Mouse (Mus musculus): ENCODE data around the gene Tbcd. TPM values are rescaled to one million over a fixed set of nuclear protein-coding genes. Genes with fewer than 3 reads are reported as not detected.

Tbcd gene
- total and polyA plus RNA-seq, 2 experiments from 2014 or later, result 57.1 to 102 TPM

DNA sequence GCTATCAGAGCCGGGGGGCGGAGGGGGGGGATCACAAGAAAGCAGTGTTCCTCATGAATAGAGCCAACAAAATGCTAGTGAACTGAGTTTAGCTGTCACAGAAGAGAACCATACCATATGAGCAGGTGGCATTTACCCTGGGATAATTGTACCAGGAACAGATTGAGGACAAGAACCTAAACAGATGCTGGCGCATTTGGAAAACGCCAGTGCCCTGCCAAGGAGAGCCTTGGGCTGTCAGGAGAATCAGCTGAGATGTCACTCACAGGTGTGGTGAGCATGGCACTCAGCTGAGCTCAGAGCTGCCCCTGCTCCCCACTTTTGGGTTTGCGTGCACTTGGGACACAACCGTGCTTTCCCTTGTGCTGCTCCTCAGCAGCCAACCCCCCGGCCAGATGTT lies 179.7 kb downstream of the Tbcd start:
- no peaks in the 10 kb centered on the region for H3K4me1 ChIP-seq (ENCODE audit: insufficient read depth, low read length)
- DNase-seq (ENCODE audit: low spot score), result peak; percentile 52
- no peak overlapping the region for H3K4me2 ChIP-seq (ENCODE audit: low read depth, low read length)
- no peaks in the 10 kb centered on the region for H3K9me3 ChIP-seq (ENCODE audit: low read length)
- H3K36me3 ChIP-seq (ENCODE audit: insufficient read depth, low read length), result 0 out of 2 replicates have a peak, but pooled peaks cover 4% of the 10 kb centered on the region
- no peaks in the 10 kb centered on the region for H3K27me3 ChIP-seq (ENCODE audit: insufficient read depth, low read length)
- peak; percentile 51 for ATAC-seq
- no peak for TF ChIP-seq CTCF (IDR thresholded peaks at IDR 0.05; ENCODE audit: low read depth)
- no peak overlapping the region for H3K9ac ChIP-seq (replicated peaks; ENCODE audit: low read length)
- H3K4me3 ChIP-seq (ENCODE audit: low read length), result no peak overlapping the region
- WGBS, result 86% methylated on average over 7 of the region's 7 CpGs
- no peak overlapping the region for H3K27ac ChIP-seq

DNA sequence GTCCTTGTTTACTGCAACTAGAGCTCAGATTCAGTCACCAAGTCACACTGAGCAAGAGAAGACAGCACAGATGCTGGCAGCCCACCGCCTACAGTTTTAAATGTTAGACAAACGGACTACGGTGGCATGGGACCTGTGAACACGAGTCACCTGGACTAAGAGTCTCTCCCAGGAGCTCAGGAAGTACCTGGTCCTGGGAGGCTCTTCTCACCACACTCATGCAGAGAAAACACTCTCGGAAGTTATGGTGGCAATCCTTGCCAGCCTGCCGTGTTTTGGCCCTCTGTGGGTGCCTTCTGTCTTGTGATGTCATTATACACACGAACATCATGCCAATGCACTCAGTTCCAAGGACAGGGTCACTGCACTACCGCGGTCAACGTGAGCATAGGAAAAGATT lies 184.9 kb downstream of the Tbcd start:
- H3K27me3 ChIP-seq (ENCODE audit: insufficient read depth, low read length), result no peaks in the 10 kb centered on the region
- H3K27ac ChIP-seq, result no peak overlapping the region
- TF ChIP-seq CTCF (IDR thresholded peaks at IDR 0.05; ENCODE audit: low read depth), result no peak
- no peak for DNase-seq (ENCODE audit: low spot score)
- no peak overlapping the region for H3K4me2 ChIP-seq (ENCODE audit: low read depth, low read length)
- whole genome bisulfite sequencing, result 95% methylated on average over 10 of the region's 10 CpGs
- H3K9ac ChIP-seq (replicated peaks; ENCODE audit: low read length), result no peak overlapping the region
- H3K4me3 ChIP-seq (ENCODE audit: low read length), result no peak overlapping the region
- no peaks in the 10 kb centered on the region for H3K9me3 ChIP-seq (ENCODE audit: low read length)
- no peak for ATAC-seq
- peaks cover 6% of the 10 kb centered on the region; the same call in 1 of the 2 replicates for H3K36me3 ChIP-seq (ENCODE audit: insufficient read depth, low read length)
- no peaks in the 10 kb centered on the region for H3K4me1 ChIP-seq (ENCODE audit: insufficient read depth, low read length)

DNA sequence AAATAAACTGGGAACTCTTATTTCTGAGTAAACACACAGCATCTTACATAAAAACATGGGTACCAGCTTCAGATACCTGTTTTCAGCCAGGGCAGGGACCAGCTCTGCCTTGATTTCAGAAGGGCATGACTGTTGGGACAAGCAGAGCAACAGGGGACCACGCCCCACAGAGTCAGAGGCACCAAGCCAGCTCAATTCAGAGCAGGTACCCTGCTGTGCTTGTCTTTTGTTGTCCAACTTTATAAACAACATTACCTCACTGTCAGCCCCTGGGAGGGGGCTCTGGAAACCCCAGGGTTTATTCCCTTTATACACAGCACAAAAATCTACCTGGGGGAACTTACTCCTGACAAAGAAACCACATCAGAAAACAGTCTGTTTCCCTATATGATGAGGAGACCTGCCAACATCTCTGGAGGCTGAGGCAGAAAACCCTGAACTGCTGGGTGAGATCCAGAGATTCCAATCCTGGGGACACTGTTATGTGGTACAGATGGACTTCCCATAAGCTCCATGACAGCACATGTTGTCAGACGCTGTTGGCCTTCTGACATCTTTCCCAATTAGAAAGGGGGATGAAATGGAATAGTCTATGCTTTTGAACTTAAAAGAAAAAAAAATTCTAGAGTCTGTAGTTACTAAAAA lies 189.9 kb downstream of the Tbcd start:
- Histone ChIP-seq H3K4me1 (ENCODE audit: insufficient read depth, low read length) (no peaks in the 10 kb centered on the region), H3K27me3 (ENCODE audit: insufficient read depth, low read length) (no peaks in the 10 kb centered on the region), H3K4me2 (ENCODE audit: low read depth, low read length) (no peak overlapping the region), H3K9ac (replicated peaks; ENCODE audit: low read length) (no peak overlapping the region), H3K9me3 (ENCODE audit: low read length) (no peaks in the 10 kb centered on the region), H3K36me3 (ENCODE audit: insufficient read depth, low read length) (peaks cover 11% of the 10 kb centered on the region), H3K27ac (no peak overlapping the region), H3K4me3 (ENCODE audit: low read length) (no peak overlapping the region)
- ATAC-seq (no peak), DNase-seq (ENCODE audit: low spot score) (no peak)
- TF ChIP-seq CTCF (IDR thresholded peaks at IDR 0.05; ENCODE audit: low read depth), result no peak
- WGBS, result 53% methylated on average over 2 of the region's 2 CpGs

DNA sequence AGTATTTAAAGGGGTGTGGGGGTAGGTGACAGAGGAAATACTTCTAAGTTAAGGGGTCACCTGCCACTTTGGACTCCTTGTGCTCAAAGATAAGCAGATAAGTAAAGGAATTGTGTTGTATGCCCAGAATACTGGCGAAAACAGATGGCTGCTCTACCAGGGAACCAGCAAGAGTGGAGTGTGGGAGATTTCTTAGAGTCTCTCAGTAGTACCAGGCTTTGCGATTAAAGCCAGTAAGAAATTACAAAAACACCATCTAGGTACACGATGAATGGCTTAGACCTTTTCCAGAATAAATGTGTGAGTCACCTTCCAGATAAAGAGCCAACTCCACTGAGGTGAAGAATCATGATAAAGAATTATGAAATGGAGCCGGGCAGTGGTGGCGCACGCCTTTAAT lies 193.6 kb downstream of the Tbcd start:
- ATAC-seq, result no peak
- WGBS, result 91% methylated on average over 6 of the region's 6 CpGs
- no peak overlapping the region for H3K4me3 ChIP-seq (ENCODE audit: low read length)
- no peaks in the 10 kb centered on the region for H3K9me3 ChIP-seq (ENCODE audit: low read length)
- peaks cover 5% of the 10 kb centered on the region; the same call in 1 of the 2 replicates for H3K36me3 ChIP-seq (ENCODE audit: insufficient read depth, low read length)
- no peaks in the 10 kb centered on the region for H3K27me3 ChIP-seq (ENCODE audit: insufficient read depth, low read length)
- no peak for DNase-seq (ENCODE audit: low spot score)
- TF ChIP-seq CTCF (IDR thresholded peaks at IDR 0.05; ENCODE audit: low read depth), result no peak
- no peak overlapping the region for H3K9ac ChIP-seq (replicated peaks; ENCODE audit: low read length)
- no peak overlapping the region for H3K27ac ChIP-seq
- no peak overlapping the region for H3K4me2 ChIP-seq (ENCODE audit: low read depth, low read length)
- no peaks in the 10 kb centered on the region for H3K4me1 ChIP-seq (ENCODE audit: insufficient read depth, low read length)

DNA sequence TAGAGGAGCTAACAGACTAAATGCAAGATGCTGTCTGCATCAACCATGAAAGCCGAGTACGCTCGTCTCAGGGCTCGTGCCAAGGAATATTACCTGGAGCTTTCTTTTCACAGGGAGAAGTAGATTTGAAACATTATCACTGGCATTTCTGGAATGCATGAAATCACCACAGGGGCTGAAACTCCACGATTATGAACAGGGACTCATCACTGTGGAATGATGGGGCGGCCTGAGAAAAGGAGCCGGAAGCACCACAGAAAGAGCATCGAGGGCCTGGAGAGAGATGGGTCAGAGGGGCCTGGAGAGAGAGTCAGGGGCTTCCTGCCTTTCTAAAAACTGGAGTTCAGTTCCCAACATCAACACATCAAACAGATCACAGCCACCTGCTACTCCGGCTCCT lies 195.6 kb downstream of the Tbcd start:
- ATAC-seq (no peak), DNase-seq (ENCODE audit: low spot score) (no peak)
- Histone ChIP-seq H3K9ac (replicated peaks; ENCODE audit: low read length) (no peak overlapping the region), H3K9me3 (ENCODE audit: low read length) (no peaks in the 10 kb centered on the region), H3K4me1 (ENCODE audit: insufficient read depth, low read length) (no peaks in the 10 kb centered on the region), H3K36me3 (ENCODE audit: insufficient read depth, low read length) (peaks cover 5% of the 10 kb centered on the region; the same call in 1 of the 2 replicates), H3K27ac (no peak overlapping the region), H3K4me2 (ENCODE audit: low read depth, low read length) (no peak overlapping the region), H3K4me3 (ENCODE audit: low read length) (no peak overlapping the region), H3K27me3 (ENCODE audit: insufficient read depth, low read length) (no peaks in the 10 kb centered on the region)
- no peak for TF ChIP-seq CTCF (IDR thresholded peaks at IDR 0.05; ENCODE audit: low read depth)
- 70% methylated on average over 9 of the region's 9 CpGs for WGBS

DNA sequence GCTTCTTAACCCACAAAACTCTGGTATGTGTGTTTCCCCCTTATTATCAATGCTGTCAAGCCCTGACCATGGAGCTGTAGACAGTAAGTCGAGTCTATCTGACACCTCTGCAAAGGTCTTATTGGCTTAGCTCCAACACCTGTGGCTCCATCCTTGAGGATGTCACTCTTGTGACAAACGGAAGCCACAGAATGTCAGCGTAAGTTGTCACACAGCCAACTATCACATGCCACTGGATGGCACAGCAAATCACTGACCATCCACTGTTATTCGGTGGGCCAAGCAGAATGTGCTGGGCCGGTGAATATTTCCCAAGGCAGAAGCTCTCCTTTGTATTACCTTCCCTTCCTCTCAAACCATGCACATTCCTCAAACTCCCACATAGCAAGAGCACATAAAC lies 196.4 kb downstream of the Tbcd start:
- Histone ChIP-seq H3K4me1 (ENCODE audit: insufficient read depth, low read length) (no peaks in the 10 kb centered on the region), H3K9ac (replicated peaks; ENCODE audit: low read length) (no peak overlapping the region), H3K27ac (no peak overlapping the region), H3K4me2 (ENCODE audit: low read depth, low read length) (no peak overlapping the region), H3K36me3 (ENCODE audit: insufficient read depth, low read length) (peaks cover 5% of the 10 kb centered on the region; the same call in 1 of the 2 replicates), H3K4me3 (ENCODE audit: low read length) (no peak overlapping the region), H3K9me3 (ENCODE audit: low read length) (no peaks in the 10 kb centered on the region), H3K27me3 (ENCODE audit: insufficient read depth, low read length) (no peaks in the 10 kb centered on the region)
- ATAC-seq, result no peak
- no peak for TF ChIP-seq CTCF (IDR thresholded peaks at IDR 0.05; ENCODE audit: low read depth)
- WGBS, result 81% methylated on average over 5 of the region's 5 CpGs
- DNase-seq (ENCODE audit: low spot score), result no peak

DNA sequence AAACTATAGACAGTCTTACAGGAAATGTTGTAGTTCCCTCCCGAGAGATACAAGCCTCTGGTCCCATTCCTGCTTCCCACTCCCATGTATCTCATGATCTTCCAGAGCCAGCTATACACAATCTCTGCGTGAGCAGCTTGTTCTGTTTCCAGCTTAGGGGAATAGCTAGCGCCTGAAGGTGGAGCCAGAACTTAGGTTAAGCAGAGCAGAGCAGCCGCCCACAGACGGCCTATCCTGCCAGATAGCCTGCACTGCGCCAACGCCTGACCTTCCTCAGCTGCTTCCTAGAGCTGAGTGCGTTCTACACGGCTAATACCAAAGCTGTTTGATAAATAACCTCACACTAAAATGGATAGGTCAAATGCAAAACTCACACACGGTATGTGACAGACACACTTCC lies 198.2 kb downstream of the Tbcd start:
- H3K9me3 ChIP-seq (ENCODE audit: low read length), result no peaks in the 10 kb centered on the region
- no peak overlapping the region for H3K4me3 ChIP-seq (ENCODE audit: low read length)
- H3K27ac ChIP-seq, result no peak overlapping the region
- H3K4me1 ChIP-seq (ENCODE audit: insufficient read depth, low read length), result no peaks in the 10 kb centered on the region
- 65% methylated on average over 10 of the region's 10 CpGs for WGBS
- H3K9ac ChIP-seq (replicated peaks; ENCODE audit: low read length), result no peak overlapping the region
- no peaks in the 10 kb centered on the region for H3K27me3 ChIP-seq (ENCODE audit: insufficient read depth, low read length)
- ATAC-seq (peak; percentile 29; the same call in 1 of the 2 replicates), DNase-seq (ENCODE audit: low spot score) (peak; percentile 39)
- peak; percentile 28; the same call in 1 of the 2 replicates for TF ChIP-seq CTCF (IDR thresholded peaks at IDR 0.05; ENCODE audit: low read depth)
- H3K36me3 ChIP-seq (ENCODE audit: insufficient read depth, low read length), result no peaks in the 10 kb centered on the region
- no peak overlapping the region for H3K4me2 ChIP-seq (ENCODE audit: low read depth, low read length)

All from hindbrain, postnatal 0 days (tissue).